Mouse (Mus musculus): ENCODE measurements around the gene Mospd3. TPM values are rescaled to one million over a fixed set of nuclear protein-coding genes. Genes with fewer than 3 reads are reported as not detected.

The Mospd3 gene
- polyA plus RNA-seq, 1 experiment from 2014 or later, result 19.8 TPM

GRCm38 (mm10) chr5:137598100-137598826 lies 2.6 kb downstream of the Mospd3 start:
- no peak overlapping the region for H3K9ac ChIP-seq (ENCODE audit: low read length)
- peaks cover 14% of the 10 kb centered on the region for H3K4me1 ChIP-seq (ENCODE audit: control insufficient read depth, insufficient read depth, low read length)
- H3K4me2 ChIP-seq, result no peak overlapping the region
- no peak overlapping the region for H3K27ac ChIP-seq (ENCODE audit: low read depth, low read length)
- H3K27me3 ChIP-seq (ENCODE audit: control insufficient read depth, insufficient read depth, low read length), result no peaks in the 10 kb centered on the region
- no peak for DNase-seq (ENCODE audit: low spot score, missing footprints)
- H3K9me3 ChIP-seq (ENCODE audit: control insufficient read depth, low read length), result no peaks in the 10 kb centered on the region
- no peak for ATAC-seq (ENCODE audit: low FRiP score)
- no peak overlapping the region for H3K4me3 ChIP-seq (ENCODE audit: low read depth, low read length)
- WGBS, result 89% methylated on average over 2 of the region's 2 CpGs
- H3K36me3 ChIP-seq (ENCODE audit: control insufficient read depth, insufficient read depth, low read length), result no peaks in the 10 kb centered on the region; the same call in 1 of the 2 replicates

- WGBS, result 91% methylated on average over 6 of the region's 6 CpGs
- ATAC-seq (ENCODE audit: low FRiP score) (no peak), DNase-seq (ENCODE audit: low spot score, missing footprints) (peak; percentile 59)
- Histone ChIP-seq H3K36me3 (ENCODE audit: control insufficient read depth, insufficient read depth, low read length) (no peaks in the 10 kb centered on the region; the same call in 1 of the 2 replicates), H3K27me3 (ENCODE audit: control insufficient read depth, insufficient read depth, low read length) (no peaks in the 10 kb centered on the region), H3K4me1 (ENCODE audit: control insufficient read depth, insufficient read depth, low read length) (peaks cover 14% of the 10 kb centered on the region), H3K4me2 (no peak overlapping the region), H3K4me3 (ENCODE audit: low read depth, low read length) (no peak overlapping the region), H3K9ac (ENCODE audit: low read length) (no peak overlapping the region), H3K9me3 (ENCODE audit: control insufficient read depth, low read length) (no peaks in the 10 kb centered on the region), H3K27ac (ENCODE audit: low read depth, low read length) (no peak overlapping the region)
Measured at GRCm38 (mm10) chr5:137597625-137598024, 3.2 kb downstream of the Mospd3 start.

- H3K27me3 ChIP-seq (ENCODE audit: control insufficient read depth, insufficient read depth, low read length), result no peaks in the 10 kb centered on the region
- 33% methylated on average over 30 of the region's 30 CpGs for WGBS
- no peak overlapping the region for H3K27ac ChIP-seq (ENCODE audit: low read depth, low read length)
- H3K4me2 ChIP-seq, result peak overlapping the region; percentile 30
- no peak overlapping the region for H3K4me3 ChIP-seq (ENCODE audit: low read depth, low read length)
- ATAC-seq (ENCODE audit: low FRiP score), result no peak
- no peaks in the 10 kb centered on the region for H3K9me3 ChIP-seq (ENCODE audit: control insufficient read depth, low read length)
- H3K36me3 ChIP-seq (ENCODE audit: control insufficient read depth, insufficient read depth, low read length), result no peaks in the 10 kb centered on the region; the same call in 1 of the 2 replicates
- peak; percentile 71 for DNase-seq (ENCODE audit: low spot score, missing footprints)
- H3K4me1 ChIP-seq (ENCODE audit: control insufficient read depth, insufficient read depth, low read length), result peaks cover 9% of the 10 kb centered on the region
- H3K9ac ChIP-seq (ENCODE audit: low read length), result no peak overlapping the region
Measured at GRCm38 (mm10) chr5:137596601-137597261, 4.1 kb downstream of the Mospd3 start.

GRCm38 (mm10) chr5:137595921-137596320 lies 4.9 kb downstream of the Mospd3 start:
- WGBS, result 86% methylated on average over 7 of the region's 7 CpGs
- Histone ChIP-seq H3K27ac (ENCODE audit: low read depth, low read length) (no peak overlapping the region), H3K9ac (ENCODE audit: low read length) (no peak overlapping the region), H3K4me2 (no peak overlapping the region), H3K4me1 (ENCODE audit: control insufficient read depth, insufficient read depth, low read length) (peaks cover 9% of the 10 kb centered on the region), H3K27me3 (ENCODE audit: control insufficient read depth, insufficient read depth, low read length) (no peaks in the 10 kb centered on the region), H3K9me3 (ENCODE audit: control insufficient read depth, low read length) (no peaks in the 10 kb centered on the region), H3K36me3 (ENCODE audit: control insufficient read depth, insufficient read depth, low read length) (no peaks in the 10 kb centered on the region; the same call in 1 of the 2 replicates), H3K4me3 (ENCODE audit: low read depth, low read length) (no peak overlapping the region)
- ATAC-seq (ENCODE audit: low FRiP score) (no peak), DNase-seq (ENCODE audit: low spot score, missing footprints) (peak; percentile 76)

GRCm38 (mm10) chr5:137590507-137590906 lies 10.4 kb downstream of the Mospd3 start:
- WGBS, result 81% methylated on average over 5 of the region's 5 CpGs
- no peak for DNase-seq (ENCODE audit: low spot score, missing footprints)
- H3K27ac ChIP-seq (ENCODE audit: low read depth, low read length), result no peak overlapping the region

GRCm38 (mm10) chr5:137584976-137585375 lies 15.9 kb downstream of the Mospd3 start:
- Histone ChIP-seq H3K27me3 (ENCODE audit: control insufficient read depth, insufficient read depth, low read length) (peaks cover 2% of the 10 kb centered on the region; the same call in 1 of the 2 replicates), H3K4me2 (no peak overlapping the region), H3K9me3 (ENCODE audit: control insufficient read depth, low read length) (no peaks in the 10 kb centered on the region; the same call in 1 of the 2 replicates), H3K36me3 (ENCODE audit: control insufficient read depth, insufficient read depth, low read length) (no peaks in the 10 kb centered on the region), H3K27ac (ENCODE audit: low read depth, low read length) (no peak overlapping the region), H3K4me3 (ENCODE audit: low read depth, low read length) (no peak overlapping the region), H3K4me1 (ENCODE audit: control insufficient read depth, insufficient read depth, low read length) (no peaks in the 10 kb centered on the region), H3K9ac (ENCODE audit: low read length) (no peak overlapping the region)
- ATAC-seq (ENCODE audit: low FRiP score) (no peak), DNase-seq (ENCODE audit: low spot score, missing footprints) (peak; percentile 86)
- 33% methylated on average over 8 of the region's 8 CpGs for WGBS

More at GRCm38 (mm10) chr5:137590507-137590906, 10.4 kb downstream of the Mospd3 start:
- no peaks in the 10 kb centered on the region; the same call in 1 of the 2 replicates for H3K9me3 ChIP-seq (ENCODE audit: control insufficient read depth, low read length)
- H3K4me2 ChIP-seq, result no peak overlapping the region
- H3K4me1 ChIP-seq (ENCODE audit: control insufficient read depth, insufficient read depth, low read length), result no peaks in the 10 kb centered on the region
- H3K4me3 ChIP-seq (ENCODE audit: low read depth, low read length), result no peak overlapping the region
- no peaks in the 10 kb centered on the region for H3K36me3 ChIP-seq (ENCODE audit: control insufficient read depth, insufficient read depth, low read length)
- no peak for ATAC-seq (ENCODE audit: low FRiP score)
- H3K27me3 ChIP-seq (ENCODE audit: control insufficient read depth, insufficient read depth, low read length), result no peaks in the 10 kb centered on the region
- H3K9ac ChIP-seq (ENCODE audit: low read length), result no peak overlapping the region

GRCm38 (mm10) chr5:137583670-137584169 lies 17.1 kb downstream of the Mospd3 start:
- Histone ChIP-seq H3K9me3 (ENCODE audit: control insufficient read depth, low read length) (no peaks in the 10 kb centered on the region; the same call in 1 of the 2 replicates), H3K27me3 (ENCODE audit: control insufficient read depth, insufficient read depth, low read length) (peaks cover 2% of the 10 kb centered on the region; the same call in 1 of the 2 replicates), H3K9ac (ENCODE audit: low read length) (peak overlapping the region; percentile 49; the same call in 1 of the 2 replicates), H3K27ac (ENCODE audit: low read depth, low read length) (no peak overlapping the region), H3K36me3 (ENCODE audit: control insufficient read depth, insufficient read depth, low read length) (no peaks in the 10 kb centered on the region), H3K4me1 (ENCODE audit: control insufficient read depth, insufficient read depth, low read length) (no peaks in the 10 kb centered on the region), H3K4me2 (peak overlapping the region; percentile 45), H3K4me3 (ENCODE audit: low read depth, low read length) (peak overlapping the region; percentile 24)
- DNase-seq (ENCODE audit: low spot score, missing footprints) (peak; percentile 93), ATAC-seq (ENCODE audit: low FRiP score) (peak; percentile 72)
- 10% methylated on average over 27 of the region's 27 CpGs for WGBS

- no peak overlapping the region for H3K27ac ChIP-seq (ENCODE audit: low read depth, low read length)
- H3K4me3 ChIP-seq (ENCODE audit: low read depth, low read length), result no peak overlapping the region
- no peaks in the 10 kb centered on the region for H3K9me3 ChIP-seq (ENCODE audit: control insufficient read depth, low read length)
- H3K4me2 ChIP-seq, result no peak overlapping the region
- H3K36me3 ChIP-seq (ENCODE audit: control insufficient read depth, insufficient read depth, low read length), result no peaks in the 10 kb centered on the region
- peaks cover 2% of the 10 kb centered on the region; the same call in 1 of the 2 replicates for H3K27me3 ChIP-seq (ENCODE audit: control insufficient read depth, insufficient read depth, low read length)
- ATAC-seq (ENCODE audit: low FRiP score), result 0 out of 2 replicates have a peak, but pooled peaks have one; percentile 33
- no peak overlapping the region for H3K9ac ChIP-seq (ENCODE audit: low read length)
- H3K4me1 ChIP-seq (ENCODE audit: control insufficient read depth, insufficient read depth, low read length), result no peaks in the 10 kb centered on the region
- DNase-seq (ENCODE audit: low spot score, missing footprints), result no peak
- 41% methylated on average over 8 of the region's 8 CpGs for WGBS
Measured at GRCm38 (mm10) chr5:137582702-137583101, 18.2 kb downstream of the Mospd3 start.

- no peak overlapping the region for H3K9ac ChIP-seq (ENCODE audit: low read length)
- no peaks in the 10 kb centered on the region for H3K36me3 ChIP-seq (ENCODE audit: control insufficient read depth, insufficient read depth, low read length)
- no peaks in the 10 kb centered on the region for H3K9me3 ChIP-seq (ENCODE audit: control insufficient read depth, low read length)
- ATAC-seq (ENCODE audit: low FRiP score) (no peak), DNase-seq (ENCODE audit: low spot score, missing footprints) (no peak)
- no peak overlapping the region for H3K4me2 ChIP-seq
- H3K4me1 ChIP-seq (ENCODE audit: control insufficient read depth, insufficient read depth, low read length), result no peaks in the 10 kb centered on the region
- H3K27me3 ChIP-seq (ENCODE audit: control insufficient read depth, insufficient read depth, low read length), result peaks cover 2% of the 10 kb centered on the region; the same call in 1 of the 2 replicates
- WGBS, result 81% methylated on average over 6 of the region's 6 CpGs
- no peak overlapping the region for H3K27ac ChIP-seq (ENCODE audit: low read depth, low read length)
- H3K4me3 ChIP-seq (ENCODE audit: low read depth, low read length), result no peak overlapping the region
Measured at GRCm38 (mm10) chr5:137580246-137580645, 20.6 kb downstream of the Mospd3 start.

Data from midbrain, embryonic 11.5 days (tissue).